Mouse (Mus musculus) G1E (cell line): ENCODE results near the gene Vac14. TPM values are rescaled to one million over a fixed set of nuclear protein-coding genes. Genes with fewer than 3 reads are reported as not detected.

Experiments
- ATAC-seq: 2 replicates; pipeline ENCODE4 v1.8.0; 2016; ENCODE audit warnings: mild to moderate bottlenecking; ENCODE audit not compliant: insufficient number of reproducible peaks, poor library complexity, low FRiP score, severe bottlenecking; ENCODE audit errors: extremely low read depth
- DNase-seq: peaks from one replicate; pipeline ENCODE4 v3.0.0; 2012; ENCODE audit warnings: low spot score
- H3K27me3 ChIP-seq: 2 replicates; pipeline ENCODE4 v1.6.1; 2012; ENCODE audit warnings: mild to moderate bottlenecking, low read length, inconsistent platforms; ENCODE audit not compliant: insufficient read depth
- H3K36me3 ChIP-seq: replicated peaks from 2 replicates; pipeline ENCODE3; 2012; ENCODE audit warnings: mild to moderate bottlenecking, inconsistent platforms
- H3K4me1 ChIP-seq: 2 replicates; pipeline ENCODE4 v1.6.1; 2012; ENCODE audit warnings: low read depth, low read length, inconsistent platforms, mixed read lengths; ENCODE audit not compliant: insufficient read depth
- H3K4me3 ChIP-seq: 2 replicates; pipeline ENCODE4 v1.5.1; 2012; ENCODE audit warnings: low read depth, mild to moderate bottlenecking, inconsistent platforms, low read length, moderate library complexity, mixed read lengths
- H3K9me3 ChIP-seq: replicated peaks from 2 replicates; pipeline ENCODE4 v1.6.1; 2012; ENCODE audit warnings: inconsistent platforms
- CTCF ChIP-seq: IDR thresholded peaks from 2 replicates; pipeline ENCODE4 v1.5.1; 2012; ENCODE audit warnings: low read depth, low read length, inconsistent platforms, mixed read lengths
- GATA1 ChIP-seq: IDR thresholded peaks from 2 replicates; pipeline ENCODE4 v1.6.1; 2012; ENCODE audit warnings: borderline replicate concordance, low read length, inconsistent platforms, mixed read lengths
- GATA2 ChIP-seq: IDR thresholded peaks from 2 replicates; pipeline ENCODE4 v1.6.1; 2012; ENCODE audit warnings: low read depth, low read length, inconsistent platforms, borderline replicate concordance
- POLR2AphosphoS5 ChIP-seq: IDR thresholded peaks from 2 replicates; pipeline ENCODE4 v1.6.1; 2012; ENCODE audit warnings: low read depth, low read length, inconsistent platforms; ENCODE audit not compliant: insufficient replicate concordance
- TAL1 ChIP-seq: conservative IDR thresholded peaks from 2 replicates; pipeline ENCODE4 v1.6.1; 2012; ENCODE audit warnings: low read depth, low read length, inconsistent platforms, mixed read lengths
- polyA plus RNA-seq: library from polyadenylated mRNA; stranded (reverse); fragments of >175 nt; gene quantifications from 2 replicates; pipeline ENCODE4 v1.2.3, GENCODE M21; 2012
- total RNA-seq, 2 experiments: library from RNA; stranded (forward) in 1 of 2; stranded (reverse) in 1 of 2; fragments of 200-1000 nt in 1 of 2; fragments of >200 nt in 1 of 2; fragmentation: Nextera tagmentation in 1 of 2; gene quantifications; 2 replicates each; pipeline ENCODE4 v1.2.3; 2014 to 2017

Vac14 gene
- total and polyA plus RNA-seq, 3 experiments = 25.7 to 70.1 (median 52.1) TPM

- H3K27me3 ChIP-seq = no peaks in the 10 kb centered on the region
- no peak overlapping the region for H3K4me3 ChIP-seq
- TF ChIP-seq TAL1 = no peak
- no peak for TF ChIP-seq CTCF
- TF ChIP-seq POLR2AphosphoS5 = no peak
- no peak for TF ChIP-seq GATA1
- no peak for TF ChIP-seq GATA2
- 0 out of 2 replicates have a peak, but pooled peaks cover 3% of the 10 kb centered on the region for H3K4me1 ChIP-seq
- DNase-seq (no peak), ATAC-seq (no peak)
- H3K36me3 ChIP-seq = peaks cover 80% of the 10 kb centered on the region
- no peaks in the 10 kb centered on the region for H3K9me3 ChIP-seq
Observed at GRCm38 (mm10) chr8:110644422-110644821, 26.0 kb downstream of the Vac14 start.

GRCm38 (mm10) chr8:110644901-110645300 is 26.5 kb downstream of the Vac14 start:
- 0 out of 2 replicates have a peak, but pooled peaks cover 3% of the 10 kb centered on the region for H3K4me1 ChIP-seq
- DNase-seq = no peak
- no peaks in the 10 kb centered on the region for H3K9me3 ChIP-seq
- no peak for ATAC-seq
- TF ChIP-seq GATA1 = no peak
- TF ChIP-seq TAL1 = no peak
- TF ChIP-seq CTCF = no peak
- no peak for TF ChIP-seq POLR2AphosphoS5
- no peak for TF ChIP-seq GATA2
- no peak overlapping the region for H3K4me3 ChIP-seq
- H3K27me3 ChIP-seq = no peaks in the 10 kb centered on the region
- H3K36me3 ChIP-seq = peaks cover 80% of the 10 kb centered on the region

GRCm38 (mm10) chr8:110645340-110645739 is 27.0 kb downstream of the Vac14 start:
- Histone ChIP-seq H3K4me3 (no peak overlapping the region), H3K9me3 (no peaks in the 10 kb centered on the region), H3K27me3 (no peaks in the 10 kb centered on the region), H3K4me1 (0 out of 2 replicates have a peak, but pooled peaks cover 3% of the 10 kb centered on the region), H3K36me3 (peaks cover 80% of the 10 kb centered on the region)
- no peak for TF ChIP-seq TAL1
- TF ChIP-seq CTCF = no peak
- TF ChIP-seq GATA2 = no peak
- no peak for TF ChIP-seq POLR2AphosphoS5
- no peak for TF ChIP-seq GATA1
- DNase-seq (no peak), ATAC-seq (no peak)

GRCm38 (mm10) chr8:110646064-110646463 is 27.7 kb downstream of the Vac14 start:
- no peak for TF ChIP-seq TAL1
- no peak for TF ChIP-seq GATA2
- TF ChIP-seq POLR2AphosphoS5 = no peak
- 0 out of 2 replicates have a peak, but pooled peaks have one; percentile 20 for TF ChIP-seq CTCF
- no peaks in the 10 kb centered on the region for H3K27me3 ChIP-seq
- 0 out of 2 replicates have a peak, but pooled peaks cover 3% of the 10 kb centered on the region for H3K4me1 ChIP-seq
- H3K4me3 ChIP-seq = no peak overlapping the region
- DNase-seq = peak; percentile 11
- no peak; the same call in 1 of the 2 replicates for ATAC-seq
- no peaks in the 10 kb centered on the region for H3K9me3 ChIP-seq
- peaks cover 80% of the 10 kb centered on the region for H3K36me3 ChIP-seq

GRCm38 (mm10) chr8:110648577-110648976 is 30.2 kb downstream of the Vac14 start:
- no peaks in the 10 kb centered on the region for H3K27me3 ChIP-seq
- no peak overlapping the region for H3K4me3 ChIP-seq
- ATAC-seq (no peak), DNase-seq (no peak)
- H3K36me3 ChIP-seq = peaks cover 81% of the 10 kb centered on the region
- no peak for TF ChIP-seq TAL1
- TF ChIP-seq POLR2AphosphoS5 = no peak
- TF ChIP-seq GATA2 = no peak
- no peak for TF ChIP-seq CTCF
- no peak for TF ChIP-seq GATA1
- H3K4me1 ChIP-seq = no peaks in the 10 kb centered on the region; the same call in 1 of the 2 replicates
- no peaks in the 10 kb centered on the region for H3K9me3 ChIP-seq

- Histone ChIP-seq H3K9me3 (no peaks in the 10 kb centered on the region), H3K27me3 (no peaks in the 10 kb centered on the region), H3K4me3 (no peak overlapping the region), H3K4me1 (no peaks in the 10 kb centered on the region; the same call in 1 of the 2 replicates), H3K36me3 (peaks cover 81% of the 10 kb centered on the region)
- TF ChIP-seq TAL1 (no peak), GATA2 (no peak), GATA1 (no peak), POLR2AphosphoS5 (no peak), CTCF (no peak)
- DNase-seq (no peak), ATAC-seq (no peak)
Observed at GRCm38 (mm10) chr8:110649286-110649685, 30.9 kb downstream of the Vac14 start.

GRCm38 (mm10) chr8:110650838-110651237 is 32.5 kb downstream of the Vac14 start:
- peaks cover 82% of the 10 kb centered on the region for H3K36me3 ChIP-seq
- H3K9me3 ChIP-seq = no peaks in the 10 kb centered on the region
- no peaks in the 10 kb centered on the region for H3K27me3 ChIP-seq
- DNase-seq = no peak
- H3K4me3 ChIP-seq = no peak overlapping the region
- TF ChIP-seq POLR2AphosphoS5 (no peak), GATA2 (no peak), TAL1 (no peak), GATA1 (no peak), CTCF (no peak)
- no peaks in the 10 kb centered on the region; the same call in 1 of the 2 replicates for H3K4me1 ChIP-seq
- ATAC-seq = no peak
